Mouse (Mus musculus) embryonic facial prominence, embryonic 11.5 days (tissue): ENCODE data around the gene BC051142. TPM values are rescaled to one million over a fixed set of nuclear protein-coding genes. Genes with fewer than 3 reads are reported as not detected.

Source experiments
- ATAC-seq: fragments of 200-750 bp; cut with Nextera tagmentation; replicated peaks from 2 replicates; pipeline ENCODE4 v1.8.0; 2017; ENCODE audit warnings: low read depth; ENCODE audit not compliant: insufficient number of reproducible peaks, low FRiP score, low TSS enrichment
- DNase-seq: peaks from one replicate; pipeline ENCODE4 v3.0.0-alpha.2; 2015; ENCODE audit warnings: low spot score
- H3K27ac ChIP-seq: fragments of 300-500 bp; sonication (generic); replicated peaks from 2 replicates; pipeline ENCODE4 v1.5.1; 2014; ENCODE audit warnings: mild to moderate bottlenecking, low read depth, low read length, control low read depth
- H3K27me3 ChIP-seq: fragments of 300-500 bp; sonication (generic); 2 replicates; pipeline ENCODE4 v1.6.1; 2014; ENCODE audit warnings: mild to moderate bottlenecking, low read length, moderate library complexity, mixed read lengths; ENCODE audit not compliant: control insufficient read depth, insufficient read depth
- H3K36me3 ChIP-seq: fragments of 300-500 bp; sonication (generic); replicated peaks from 2 replicates; pipeline ENCODE4 v1.6.1; 2014; ENCODE audit warnings: low read depth, mild to moderate bottlenecking, low read length, moderate library complexity, mixed read lengths; ENCODE audit not compliant: control insufficient read depth, insufficient read depth
- H3K4me1 ChIP-seq: fragments of 300-500 bp; sonication (generic); 2 replicates; pipeline ENCODE4 v1.6.1; 2014; ENCODE audit warnings: low read length, mixed read lengths; ENCODE audit not compliant: control insufficient read depth, insufficient read depth
- H3K4me2 ChIP-seq: fragments of 300-500 bp; sonication (generic); 2 replicates; pipeline ENCODE4 v1.6.1; 2014; ENCODE audit warnings: low read depth, mild to moderate bottlenecking, control low read depth, low read length, moderate library complexity
- H3K4me3 ChIP-seq: fragments of 300-500 bp; sonication (generic); 2 replicates; pipeline ENCODE4 v1.5.1; 2014; ENCODE audit warnings: low read depth, low read length, control low read depth
- H3K9ac ChIP-seq: fragments of 300-500 bp; sonication (generic); replicated peaks from 2 replicates; pipeline ENCODE4 v1.6.1; 2014; ENCODE audit warnings: mild to moderate bottlenecking, control low read depth, low read length
- H3K9me3 ChIP-seq: fragments of 300-500 bp; sonication (generic); replicated peaks from 2 replicates; pipeline ENCODE4 v1.6.1; 2016; ENCODE audit warnings: mild to moderate bottlenecking, low read length, inconsistent platforms, mixed read lengths; ENCODE audit not compliant: control insufficient read depth
- WGBS: fragments of 180-500 bp; shearing (Covaris S2); extraction: QIAGEN DNeasy Blood & Tissue Kit; methylation state at CpG from one replicate; pipeline ENCODE4 v1.1.7; 2014; 5-methylcytosine and 5-hydroxymethylcytosine counted together
- polyA plus RNA-seq: library from polyadenylated mRNA; unstranded; fragments of >200 nt; fragmentation: Nextera tagmentation; extraction: Ambion mirVana; gene quantifications from 2 replicates; pipeline ENCODE4 v1.2.1, GENCODE M21; 2014

BC051142 gene
- polyA plus RNA-seq: 0.39 and 0.72 TPM in 2 replicates

- peak; percentile 87 for DNase-seq
- 7% methylated on average over 34 of the region's 34 CpGs for WGBS
- Histone ChIP-seq H3K36me3 (no peaks in the 10 kb centered on the region), H3K27me3 (no peaks in the 10 kb centered on the region), H3K9ac (peak within 1 kb of the TSS; percentile 65), H3K4me1 (no peaks in the 10 kb centered on the region), H3K9me3 (no peaks in the 10 kb centered on the region), H3K4me2 (peak within 1 kb of the TSS; percentile 71), H3K4me3 (peak within 1 kb of the TSS; percentile 42), H3K27ac (peak within 1 kb of the TSS; percentile 57)
- ATAC-seq: peak; percentile 97
Measured at GRCm38 (mm10) chr17:34398711-34399393, at the start of gene BC051142. TSS of gene BC051142 (plus strand) at chr17:34398820.

- Histone ChIP-seq H3K4me3 (no peak overlapping the region), H3K9ac (no peak overlapping the region), H3K27ac (no peak overlapping the region), H3K4me1 (no peaks in the 10 kb centered on the region), H3K4me2 (no peak overlapping the region), H3K27me3 (no peaks in the 10 kb centered on the region), H3K36me3 (no peaks in the 10 kb centered on the region), H3K9me3 (no peaks in the 10 kb centered on the region)
- ATAC-seq (no peak), DNase-seq (peak; percentile 91)
- 3% methylated on average over 4 of the region's 4 CpGs for WGBS
Measured at GRCm38 (mm10) chr17:34349429-34349828, 49.2 kb upstream of the BC051142 start.

DNA sequence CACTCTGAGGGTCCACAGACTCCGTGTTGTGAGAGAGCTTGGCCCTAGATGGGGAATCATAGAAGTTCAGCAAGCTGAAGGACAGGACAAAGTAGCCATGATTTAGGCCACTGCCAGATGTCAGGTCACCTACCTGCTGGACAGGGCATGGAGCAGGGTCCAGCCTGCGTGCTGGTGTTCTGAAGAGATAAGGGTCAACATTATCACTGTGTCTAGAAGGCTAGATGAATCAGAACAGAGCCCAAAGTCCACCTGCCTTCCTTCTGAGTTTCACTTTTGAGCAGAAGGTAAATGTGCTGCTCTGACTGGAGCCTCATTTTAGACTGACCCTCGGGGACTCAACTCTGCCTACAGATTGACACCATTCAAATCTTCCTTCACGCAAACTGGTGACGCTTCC is 44.1 kb upstream of the BC051142 start, which contains the start of gene Btnl2:
Gene Btnl2 (plus strand): TSS at position 284 of the 400 bp plus-strand sequence.
- 82% methylated on average over 5 of the region's 5 CpGs for WGBS

GRCm38 (mm10) chr17:34354940-34355339 is 43.7 kb upstream of the BC051142 start:
- DNase-seq (no peak), ATAC-seq (no peak)
- Histone ChIP-seq H3K36me3 (no peaks in the 10 kb centered on the region), H3K9ac (no peak overlapping the region), H3K27ac (no peak overlapping the region), H3K9me3 (no peaks in the 10 kb centered on the region), H3K4me3 (no peak overlapping the region), H3K4me1 (no peaks in the 10 kb centered on the region), H3K4me2 (no peak overlapping the region), H3K27me3 (no peaks in the 10 kb centered on the region)
- WGBS: 96% methylated on average over 1 of the region's 1 CpGs

More for the DNA sequence above, 44.1 kb upstream of the BC051142 start, which contains the start of gene Btnl2:
- Histone ChIP-seq H3K27ac (no peak within 1 kb of the TSS), H3K9me3 (no peaks in the 10 kb centered on the region), H3K36me3 (no peaks in the 10 kb centered on the region), H3K27me3 (no peaks in the 10 kb centered on the region), H3K4me2 (no peak within 1 kb of the TSS), H3K4me1 (no peaks in the 10 kb centered on the region), H3K4me3 (no peak within 1 kb of the TSS), H3K9ac (no peak within 1 kb of the TSS)
- ATAC-seq (no peak), DNase-seq (no peak)

- 84% methylated on average over 15 of the region's 15 CpGs for WGBS
- Histone ChIP-seq H3K9me3 (no peaks in the 10 kb centered on the region), H3K4me3 (no peak overlapping the region), H3K36me3 (no peaks in the 10 kb centered on the region), H3K4me2 (no peak overlapping the region), H3K27me3 (no peaks in the 10 kb centered on the region), H3K27ac (no peak overlapping the region), H3K9ac (no peak overlapping the region), H3K4me1 (no peaks in the 10 kb centered on the region)
- ATAC-seq (no peak), DNase-seq (no peak)
Measured at GRCm38 (mm10) chr17:34362954-34363546, 35.6 kb upstream of the BC051142 start.

DNA sequence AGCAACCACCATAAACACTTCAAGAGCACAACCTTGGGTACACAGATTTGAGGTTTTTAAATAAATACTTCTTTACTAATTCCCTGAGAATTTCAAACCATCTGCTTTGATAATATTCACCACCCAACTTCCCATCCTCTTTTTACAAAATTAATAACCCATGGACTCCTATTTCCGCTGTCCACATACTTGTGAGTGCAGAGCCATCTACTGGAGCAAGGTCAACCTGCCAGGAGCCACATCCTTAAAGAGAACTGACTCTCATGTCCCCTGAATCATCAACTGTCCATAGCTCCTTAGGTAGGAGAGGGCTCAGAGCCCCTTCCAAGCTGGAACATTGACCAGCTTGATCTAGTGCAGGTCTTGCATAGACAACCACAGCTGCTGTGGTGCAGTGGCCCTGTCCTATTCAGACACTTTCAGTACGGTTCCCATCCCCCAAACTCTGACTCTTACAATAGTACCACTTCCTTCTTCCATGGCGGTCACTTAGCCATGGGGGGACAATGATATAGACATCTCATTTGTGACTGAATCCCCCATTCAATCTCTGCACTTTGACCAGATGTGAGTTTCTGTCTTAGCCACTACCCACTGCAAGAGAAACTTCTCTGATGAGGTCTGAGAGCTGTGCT is 34.8 kb upstream of the BC051142 start:
- no peak for DNase-seq
- Histone ChIP-seq H3K27me3 (no peaks in the 10 kb centered on the region), H3K4me1 (no peaks in the 10 kb centered on the region), H3K4me2 (no peak overlapping the region), H3K9ac (no peak overlapping the region), H3K36me3 (no peaks in the 10 kb centered on the region), H3K9me3 (no peaks in the 10 kb centered on the region), H3K4me3 (no peak overlapping the region), H3K27ac (no peak overlapping the region)
- 88% methylated on average over 3 of the region's 3 CpGs for WGBS
- no peak for ATAC-seq

DNA sequence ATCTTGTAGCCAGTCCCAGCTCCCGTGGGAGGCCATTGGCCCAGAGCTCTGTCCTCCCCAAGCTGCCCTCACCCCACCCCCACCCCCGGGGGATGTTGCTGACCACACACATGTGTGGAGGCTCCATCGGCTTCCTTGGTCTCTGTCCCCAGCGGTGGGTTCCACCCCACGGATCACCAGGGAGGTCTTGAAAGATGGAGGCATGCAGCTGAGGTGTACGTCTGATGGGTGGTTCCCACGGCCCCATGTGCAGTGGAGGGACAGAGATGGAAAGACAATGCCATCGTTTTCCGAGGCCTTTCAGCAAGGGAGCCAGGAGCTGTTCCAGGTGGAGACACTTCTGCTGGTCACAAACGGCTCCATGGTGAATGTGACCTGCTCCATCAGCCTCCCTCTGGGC is 33.6 kb upstream of the BC051142 start:
- Histone ChIP-seq H3K4me3 (no peak overlapping the region), H3K36me3 (no peaks in the 10 kb centered on the region), H3K4me2 (no peak overlapping the region), H3K27me3 (no peaks in the 10 kb centered on the region), H3K9ac (no peak overlapping the region), H3K4me1 (no peaks in the 10 kb centered on the region), H3K27ac (no peak overlapping the region), H3K9me3 (no peaks in the 10 kb centered on the region)
- WGBS: 69% methylated on average over 10 of the region's 10 CpGs
- ATAC-seq (no peak), DNase-seq (no peak)

DNA sequence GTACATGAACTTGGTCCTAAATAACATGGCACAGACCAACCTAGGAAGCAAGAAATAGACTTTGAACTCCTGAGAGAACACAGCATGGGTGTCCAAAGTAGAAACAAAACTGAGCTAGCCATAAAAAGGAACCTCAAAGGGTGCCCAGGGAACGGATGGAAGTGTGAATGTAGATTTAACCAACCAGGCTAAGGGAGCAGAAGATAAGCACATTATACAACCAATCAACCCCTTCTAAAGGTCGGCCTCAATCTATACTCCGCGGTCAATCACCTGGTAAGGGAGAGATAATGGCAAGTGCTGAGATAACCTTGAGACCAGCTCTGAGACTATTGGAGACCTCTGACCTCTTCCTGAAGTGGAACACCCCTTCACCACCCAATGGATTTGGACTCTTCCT is 28.1 kb upstream of the BC051142 start:
- Histone ChIP-seq H3K27ac (no peak overlapping the region), H3K4me3 (no peak overlapping the region), H3K36me3 (no peaks in the 10 kb centered on the region), H3K4me1 (no peaks in the 10 kb centered on the region), H3K9ac (no peak overlapping the region), H3K27me3 (no peaks in the 10 kb centered on the region), H3K4me2 (no peak overlapping the region), H3K9me3 (no peaks in the 10 kb centered on the region)
- no peak for ATAC-seq
- 85% methylated on average over 4 of the region's 4 CpGs for WGBS
- DNase-seq: no peak
